ENCODE assay signal across 8 mouse cellular contexts in genomic region chr12:69537675-69538361, GRCm38 (mm10). TPM values are rescaled to one million over a fixed set of nuclear protein-coding genes. Genes with fewer than 3 reads are reported as not detected.
A peak's percentile ranks its signal among the peaks of the same experiment; 100 is the strongest.
DNase-seq lines count a peak whose midpoint lies in the region; ATAC-seq and TF ChIP-seq lines count a peak whose summit lies in the region.

No protein-coding gene starts in this region.

- WGBS in forebrain, embryonic 10.5 days, result 62% methylated on average over 19 of the region's 19 CpGs
- 4% methylated on average over 19 of the region's 19 CpGs for WGBS in heart, embryonic 15.5 days
- WGBS in kidney, postnatal 0 days, result 9% methylated on average over 19 of the region's 19 CpGs
- WGBS in lung, adult 2 months, result 8% methylated on average over 19 of the region's 19 CpGs
- 63% methylated on average over 19 of the region's 19 CpGs for WGBS in neural tube, embryonic 12.5 days

- peak; percentile 96 for DNase-seq in 416B (ENCODE audit: low read depth)
- DNase-seq in NIH3T3 (ENCODE audit: low read depth), result peak; percentile 83
- no peak for DNase-seq in forebrain, embryonic 10.5 days (ENCODE audit: extremely low spot score, low spot score)
- peak; percentile 82 for DNase-seq in kidney, postnatal 0 days (ENCODE audit: low spot score)
- DNase-seq in lung, adult 2 months, result peak; percentile 70
- no peak for DNase-seq in ovary, postnatal 10 days (ENCODE audit: low spot score)

- peak overlapping the region; percentile 66 for H3K27ac ChIP-seq in forebrain, embryonic 10.5 days
- peak overlapping the region; percentile 91 for H3K27ac ChIP-seq in heart, embryonic 15.5 days
- H3K27ac ChIP-seq in kidney, postnatal 0 days, result peak overlapping the region; percentile 78
- no peak overlapping the region for H3K27ac ChIP-seq in neural tube, embryonic 12.5 days

- no peak for TF ChIP-seq CTCF in kidney, postnatal 0 days (IDR thresholded peaks at IDR 0.05; ENCODE audit: low read depth)
- no peak for TF ChIP-seq CTCF in lung, adult 2 months (IDR thresholded peaks at IDR 0.05; ENCODE audit: insufficient read depth, low read length)

- TF ChIP-seq POLR2A in lung, adult 2 months (IDR thresholded peaks at IDR 0.05; ENCODE audit: borderline replicate concordance, extremely low read depth, low read depth, low read length), result no peak; the same call in 1 of the 2 replicates

- H3K9me3 ChIP-seq in forebrain, embryonic 10.5 days, result no peaks in the 10 kb centered on the region
- no peaks in the 10 kb centered on the region for H3K9me3 ChIP-seq in heart, embryonic 15.5 days (replicated peaks)
- no peaks in the 10 kb centered on the region for H3K9me3 ChIP-seq in kidney, postnatal 0 days (replicated peaks; ENCODE audit: low read length)
- H3K9me3 ChIP-seq in neural tube, embryonic 12.5 days, result no peaks in the 10 kb centered on the region

- H3K4me2 ChIP-seq in heart, embryonic 15.5 days, result peak overlapping the region; percentile 63
- H3K4me2 ChIP-seq in kidney, postnatal 0 days (ENCODE audit: low read length), result peak overlapping the region; percentile 50
- peak overlapping the region; percentile 2; the same call in 1 of the 2 replicates for H3K4me2 ChIP-seq in neural tube, embryonic 12.5 days (replicated peaks)

- peak; percentile 72 for ATAC-seq in heart, embryonic 15.5 days (replicated peaks; ENCODE audit: insufficient number of reproducible peaks, insufficient read depth, low FRiP score, low read depth)
- ATAC-seq in kidney, postnatal 0 days (replicated peaks; ENCODE audit: low FRiP score, low read depth), result 0 out of 2 replicates have a peak, but pooled peaks have one; percentile 12
- ATAC-seq in neural tube, embryonic 12.5 days (ENCODE audit: low FRiP score, low read depth), result no peak

- no peaks in the 10 kb centered on the region for H3K36me3 ChIP-seq in forebrain, embryonic 10.5 days (replicated peaks)
- no peaks in the 10 kb centered on the region for H3K36me3 ChIP-seq in heart, embryonic 15.5 days
- no peaks in the 10 kb centered on the region for H3K36me3 ChIP-seq in kidney, postnatal 0 days (ENCODE audit: insufficient read depth, low read length)
- no peaks in the 10 kb centered on the region for H3K36me3 ChIP-seq in neural tube, embryonic 12.5 days

- no peaks in the 10 kb centered on the region for H3K27me3 ChIP-seq in forebrain, embryonic 10.5 days (ENCODE audit: poor library complexity, severe bottlenecking)
- no peaks in the 10 kb centered on the region for H3K27me3 ChIP-seq in heart, embryonic 15.5 days
- no peaks in the 10 kb centered on the region for H3K27me3 ChIP-seq in kidney, postnatal 0 days (ENCODE audit: insufficient read depth, low read length)
- H3K27me3 ChIP-seq in neural tube, embryonic 12.5 days (replicated peaks), result no peaks in the 10 kb centered on the region

- H3K9ac ChIP-seq in heart, embryonic 15.5 days, result peak overlapping the region; percentile 26
- H3K9ac ChIP-seq in kidney, postnatal 0 days (ENCODE audit: low read depth, low read length), result peak overlapping the region; percentile 40; the same call in 1 of the 2 replicates
- no peak overlapping the region for H3K9ac ChIP-seq in neural tube, embryonic 12.5 days

- H3K4me1 ChIP-seq in forebrain, embryonic 10.5 days, result peaks cover 48% of the 10 kb centered on the region
- H3K4me1 ChIP-seq in heart, embryonic 15.5 days (replicated peaks), result peaks cover 31% of the 10 kb centered on the region
- H3K4me1 ChIP-seq in kidney, postnatal 0 days (replicated peaks; ENCODE audit: insufficient read depth, low read length), result peaks cover 32% of the 10 kb centered on the region
- H3K4me1 ChIP-seq in lung, adult 2 months (ENCODE audit: control insufficient read depth, insufficient read depth, low read length), result peaks cover 11% of the 10 kb centered on the region
- H3K4me1 ChIP-seq in neural tube, embryonic 12.5 days, result peaks cover 4% of the 10 kb centered on the region; the same call in 1 of the 2 replicates

- no peak overlapping the region for H3K4me3 ChIP-seq in forebrain, embryonic 10.5 days
- H3K4me3 ChIP-seq in heart, embryonic 15.5 days, result peak overlapping the region; percentile 32
- H3K4me3 ChIP-seq in kidney, postnatal 0 days (replicated peaks; ENCODE audit: low read depth, low read length), result no peak overlapping the region
- H3K4me3 ChIP-seq in lung, adult 2 months (replicated peaks; ENCODE audit: extremely low read depth, low read depth, low read length), result peak overlapping the region; percentile 19
- no peak overlapping the region for H3K4me3 ChIP-seq in neural tube, embryonic 12.5 days

RNA-seq across cellular contexts. Expression of gene Vcpkmt, which starts 45.0 kb away (rescaled TPM):
- polyA plus RNA-seq in forebrain, embryonic 10.5 days (2016; fragmentation: Nextera tagmentation; extraction: Ambion mirVana), result 30.6 and 32.4 TPM in 2 replicates
- 15.3 and 15.9 TPM in 2 replicates for polyA plus RNA-seq in heart, embryonic 15.5 days (2015; fragmentation: Nextera tagmentation; extraction: Ambion mirVana)
- 20.8 and 21.5 TPM in 2 replicates for polyA plus RNA-seq in kidney, postnatal 0 days (2015; fragmentation: Nextera tagmentation; extraction: Ambion mirVana)
- 7.3 and 11.3 TPM in 2 replicates for polyA plus RNA-seq in lung, adult 2 months (2012; rRNA removed)
- 19.9 and 22.7 TPM in 2 replicates for polyA plus RNA-seq in neural tube, embryonic 12.5 days (2016; fragmentation: Nextera tagmentation; extraction: Ambion mirVana)

Comparison
In these comparisons a context has a peak if more than half of its experiments do, and no peak if none do; other contexts are left out.
1. DNase-seq: peak in 416B (single experiment), NIH3T3 (single experiment), kidney, postnatal 0 days (single experiment) and lung, adult 2 months (single experiment); none in forebrain, embryonic 10.5 days (single experiment) and ovary, postnatal 10 days (single experiment).
2. H3K4me3 ChIP-seq: peak in heart, embryonic 15.5 days (single experiment) and lung, adult 2 months (single experiment); none in forebrain, embryonic 10.5 days (single experiment), kidney, postnatal 0 days (single experiment) and neural tube, embryonic 12.5 days (single experiment).
3. H3K4me2 ChIP-seq: peak in every context shown above with its lines; median percentile 63 in heart, embryonic 15.5 days; 50 in kidney, postnatal 0 days; 2 in neural tube, embryonic 12.5 days.